Mouse (Mus musculus) gonadal fat pad, adult 2 months (tissue): Measurements from ENCODE around the gene Smim23. TPM values are rescaled to one million over a fixed set of nuclear protein-coding genes. Genes with fewer than 3 reads are reported as not detected.

ENCODE experiments used
- DNase-seq: peaks from one replicate; pipeline ENCODE4 v3.0.0-alpha.2; 2012; ENCODE audit warnings: low read depth
- polyA plus RNA-seq: library from polyadenylated mRNA; depleted of rRNA; stranded (reverse); fragments of >200 nt; gene quantifications from 2 replicates; pipeline ENCODE4 v1.2.3, GENCODE M21; 2012; rRNA removed

Gene Smim23
- polyA plus RNA-seq, 1 experiment = 1.0 TPM

GRCm38 (mm10) chr11:32780747-32781536, 43.5 kb downstream of the Smim23 start:
- no peak for DNase-seq

GRCm38 (mm10) chr11:32768642-32769343, 55.6 kb downstream of the Smim23 start:
- no peak for DNase-seq

Other genes with a start within 250 kb of the Smim23 start
- gene Fbxw11, start 181.9 kb downstream of the Smim23 start, polyA plus RNA-seq = 55.5 and 57.2 TPM in 2 replicates